ENCODE assay signal across 17 mouse cellular contexts in the genomic region with DNA sequence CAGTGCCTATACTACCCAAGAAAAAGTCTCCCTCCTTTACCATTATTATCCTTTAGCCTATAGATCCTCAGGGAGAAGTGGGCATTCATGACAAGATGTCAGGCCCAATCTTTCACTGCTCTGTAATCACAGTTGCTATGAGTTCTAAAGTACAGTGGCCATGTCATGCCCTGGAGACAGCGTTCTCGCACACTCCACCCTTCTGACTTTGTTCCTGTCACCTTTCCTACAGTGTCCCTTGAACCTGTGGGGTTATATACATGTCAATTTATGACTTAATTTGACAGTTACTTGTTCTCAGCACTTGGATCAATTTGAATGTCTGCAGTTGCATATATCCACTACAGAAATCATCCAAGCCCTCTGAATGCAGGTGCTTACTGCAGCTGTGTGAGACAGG. TPM values are rescaled to one million over a fixed set of nuclear protein-coding genes. Genes with fewer than 3 reads are reported as not detected.
"Had no signal": no experiment of that assay in that cellular context is flagged by ENCODE, and none has a peak within 500 bp of the region (broad histone marks: within the 10 kb centered on the region; RNA-seq: fewer than 3 reads in every experiment).

No protein-coding gene starts in this region.

- ATAC-seq: midbrain, embryonic 13.5 days; midbrain, embryonic 15.5 days had no signal

- H3K27me3 ChIP-seq: midbrain, embryonic 13.5 days; midbrain, embryonic 15.5 days; neural tube, embryonic 12.5 days; stomach, embryonic 15.5 days had no signal

- H3K9ac ChIP-seq: lung, embryonic 14.5 days; midbrain, embryonic 13.5 days; midbrain, embryonic 15.5 days; neural tube, embryonic 12.5 days; stomach, embryonic 15.5 days had no signal

- DNase-seq: lung, adult 18-20 months; lung, embryonic 14.5 days; lung, postnatal 10 days; lung, postnatal 4 days; right cerebral cortex, postnatal 14 days; thymus, adult 2 months; thymus, postnatal 25 days; thymus, postnatal 4 days had no signal

- H3K4me2 ChIP-seq: lung, embryonic 14.5 days; midbrain, embryonic 11.5 days; midbrain, embryonic 13.5 days; midbrain, embryonic 15.5 days; neural tube, embryonic 12.5 days; stomach, embryonic 15.5 days had no signal

- H3K36me3 ChIP-seq: midbrain, embryonic 13.5 days; midbrain, embryonic 15.5 days; neural tube, embryonic 12.5 days; stomach, embryonic 15.5 days had no signal

- H3K27ac ChIP-seq: midbrain, embryonic 13.5 days; midbrain, embryonic 15.5 days; neural tube, embryonic 12.5 days; stomach, embryonic 15.5 days; stomach, postnatal 0 days had no signal

- H3K9me3 ChIP-seq: midbrain, embryonic 13.5 days; midbrain, embryonic 15.5 days; neural tube, embryonic 12.5 days; stomach, embryonic 15.5 days had no signal

- H3K4me1 ChIP-seq: midbrain, embryonic 13.5 days; midbrain, embryonic 15.5 days; neural tube, embryonic 12.5 days had no signal

- H3K4me3 ChIP-seq: midbrain, embryonic 13.5 days; midbrain, embryonic 15.5 days; neural tube, embryonic 12.5 days; stomach, embryonic 15.5 days had no signal

RNA-seq across cellular contexts. Expression of a gene that starts 56.7 kb away (rescaled TPM):
- total RNA-seq: midbrain, postnatal 0 days; monocyte, adult 5-6 weeks; neutrophil, adult 5-6 weeks had no signal
- polyA plus RNA-seq: stomach, postnatal 0 days had no signal
